9 mouse cellular contexts compared by ENCODE assay signal in the genomic region with DNA sequence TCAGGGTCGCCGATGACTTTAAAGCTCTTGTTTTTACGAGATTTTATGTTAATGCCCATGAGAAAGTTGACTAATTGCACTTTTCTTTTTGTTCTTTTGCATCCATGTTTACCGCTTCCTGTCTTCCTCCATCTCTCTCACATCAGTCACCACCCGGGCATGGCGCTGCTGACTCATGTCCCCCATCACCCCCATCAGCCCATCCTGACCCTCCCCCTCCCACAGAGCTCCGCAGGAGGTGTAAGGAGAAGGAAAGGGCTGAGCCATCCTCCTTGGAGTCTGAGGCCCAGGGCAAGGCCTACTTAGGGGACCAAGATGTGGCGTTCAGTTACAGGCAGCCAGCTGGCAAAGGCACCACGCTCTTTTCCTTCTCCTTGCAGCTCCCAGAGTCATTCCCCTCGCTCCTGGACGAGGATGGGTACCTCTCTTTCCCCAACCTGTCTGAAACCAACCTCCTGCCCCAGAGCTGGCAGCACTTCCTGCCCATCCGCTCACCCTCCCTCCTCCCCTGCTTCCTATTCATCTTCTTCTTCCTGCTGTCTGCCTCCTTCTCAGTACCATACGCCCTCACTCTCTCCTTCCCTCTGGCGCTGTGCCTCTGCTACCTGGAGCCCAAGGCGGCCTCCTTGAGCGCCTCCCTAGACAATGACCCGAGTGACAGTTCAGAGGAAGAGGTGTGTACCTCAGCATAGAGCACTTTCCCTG.
DNase-seq lines count a peak whose midpoint lies in the region; ATAC-seq lines count a peak whose summit lies in the region.
"Had no signal": no experiment of that assay in that cellular context is flagged by ENCODE, and none has a peak within 500 bp of the region (broad histone marks: within the 10 kb centered on the region; RNA-seq: fewer than 3 reads in every experiment).

No protein-coding gene starts in this region.

- H3K4me3 ChIP-seq in hindbrain, embryonic 13.5 days = no peak overlapping the region
- H3K4me3 ChIP-seq in hindbrain, embryonic 12.5 days = no peak overlapping the region
- H3K4me3 ChIP-seq: limb, embryonic 15.5 days had no signal

- H3K27me3 ChIP-seq in hindbrain, embryonic 13.5 days = no peaks in the 10 kb centered on the region
- H3K27me3 ChIP-seq in hindbrain, embryonic 12.5 days = no peaks in the 10 kb centered on the region
- H3K27me3 ChIP-seq: limb, embryonic 15.5 days had no signal

- 37% methylated on average over 17 of the region's 17 CpGs for WGBS in hindbrain, embryonic 13.5 days
- WGBS in hindbrain, embryonic 12.5 days = 45% methylated on average over 17 of the region's 17 CpGs

- no peak overlapping the region for H3K27ac ChIP-seq in hindbrain, embryonic 13.5 days
- H3K27ac ChIP-seq in hindbrain, embryonic 12.5 days = no peak overlapping the region
- H3K27ac ChIP-seq: limb, embryonic 15.5 days had no signal

- 0 out of 2 replicates have a peak overlapping the region, but pooled peaks have one; percentile 13 for H3K9ac ChIP-seq in hindbrain, embryonic 13.5 days
- no peak overlapping the region for H3K9ac ChIP-seq in hindbrain, embryonic 12.5 days
- H3K9ac ChIP-seq: limb, embryonic 15.5 days had no signal

- H3K4me1 ChIP-seq in hindbrain, embryonic 13.5 days (replicated peaks) = peaks cover 28% of the 10 kb centered on the region
- H3K4me1 ChIP-seq in hindbrain, embryonic 12.5 days = peaks cover 17% of the 10 kb centered on the region
- H3K4me1 ChIP-seq: limb, embryonic 15.5 days had no signal

- no peaks in the 10 kb centered on the region for H3K36me3 ChIP-seq in hindbrain, embryonic 13.5 days
- H3K36me3 ChIP-seq in hindbrain, embryonic 12.5 days = peaks cover 6% of the 10 kb centered on the region; the same call in 1 of the 2 replicates

- H3K9me3 ChIP-seq in hindbrain, embryonic 13.5 days = no peaks in the 10 kb centered on the region
- no peaks in the 10 kb centered on the region for H3K9me3 ChIP-seq in hindbrain, embryonic 12.5 days (replicated peaks)
- H3K9me3 ChIP-seq: limb, embryonic 15.5 days had no signal

- ATAC-seq in hindbrain, embryonic 13.5 days (ENCODE audit: low FRiP score) = no peak; the same call in 1 of the 2 replicates
- no peak for ATAC-seq in hindbrain, embryonic 12.5 days (ENCODE audit: low FRiP score)
- ATAC-seq in megakaryocyte, adult 5-6 weeks (ENCODE audit: poor library complexity, severe bottlenecking) = peak; percentile 36

- no peak overlapping the region for H3K4me2 ChIP-seq in hindbrain, embryonic 13.5 days
- no peak overlapping the region for H3K4me2 ChIP-seq in hindbrain, embryonic 12.5 days (replicated peaks)
- H3K4me2 ChIP-seq: limb, embryonic 15.5 days had no signal

- peak; percentile 33 for DNase-seq in ZHBTc4 (ENCODE audit: low read depth, low spot score)
- DNase-seq in cerebellum, postnatal 36 days = peak; percentile 31 to 39
- DNase-seq in urinary bladder, adult 18-20 months (ENCODE audit: low spot score in 2 of 2) = no peak
- DNase-seq in kidney, postnatal 14 days = no peak
- DNase-seq: kidney, adult 11 months had no signal

Comparison
In these comparisons a context has a peak if more than half of its experiments do, and no peak if none do; other contexts are left out.
1. DNase-seq: peak in ZHBTc4 (single experiment) and cerebellum, postnatal 36 days (2 of 2); none in urinary bladder, adult 18-20 months (0 of 2) and kidney, postnatal 14 days (single experiment).